Mouse (Mus musculus) embryonic fibroblast, embryonic 13.5 days (primary cell): ENCODE results near the gene Fancc. TPM values are rescaled to one million over a fixed set of nuclear protein-coding genes. Genes with fewer than 3 reads are reported as not detected.
"Not testable (repeated sequence)": the region's sequence is repeated elsewhere in the genome, so short reads cannot be mapped to it uniquely, and the experiment has no call there.

Source experiments
- H3K27ac ChIP-seq: 2 replicates; pipeline ENCODE4 v1.5.1; 2012; ENCODE audit warnings: low read length, control low read depth, inconsistent platforms; ENCODE audit not compliant: insufficient read depth
- H3K4me1 ChIP-seq: 2 replicates; pipeline ENCODE4 v1.6.1; 2011; ENCODE audit warnings: low read length; ENCODE audit not compliant: control insufficient read depth, insufficient read depth
- H3K4me3 ChIP-seq: 2 replicates; pipeline ENCODE4 v1.5.1; 2011; ENCODE audit warnings: mild to moderate bottlenecking, control low read depth, low read length; ENCODE audit not compliant: insufficient read depth
- CTCF ChIP-seq: IDR thresholded peaks from 2 replicates; pipeline ENCODE4 v1.5.1; 2011; ENCODE audit warnings: mild to moderate bottlenecking, control low read depth, low read length, moderate library complexity, borderline replicate concordance; ENCODE audit not compliant: insufficient read depth
- POLR2A ChIP-seq: IDR thresholded peaks from 2 replicates; pipeline ENCODE4 v1.6.1; 2011; ENCODE audit warnings: low read depth, mild to moderate bottlenecking, control low read depth, low read length, moderate library complexity
- polyA plus RNA-seq: library from polyadenylated mRNA; stranded (reverse); fragments of >200 nt; gene quantifications from 2 replicates; pipeline ENCODE4 v1.2.4, GENCODE M21; 2011; ENCODE audit warnings: low read depth; ENCODE audit not compliant: missing spikeins, insufficient read length

Gene Fancc
- polyA plus RNA-seq, 1 experiment, result 9.3 TPM

- Histone ChIP-seq H3K4me3 (no peak overlapping the region), H3K4me1 (peaks cover 11% of the 10 kb centered on the region), H3K27ac (peak overlapping the region; percentile 91)
- TF ChIP-seq POLR2A (no peak), CTCF (no peak)
These were observed 171.9 kb downstream of the Fancc start for GRCm38 (mm10) chr13:63324978-63325848.

DNA sequence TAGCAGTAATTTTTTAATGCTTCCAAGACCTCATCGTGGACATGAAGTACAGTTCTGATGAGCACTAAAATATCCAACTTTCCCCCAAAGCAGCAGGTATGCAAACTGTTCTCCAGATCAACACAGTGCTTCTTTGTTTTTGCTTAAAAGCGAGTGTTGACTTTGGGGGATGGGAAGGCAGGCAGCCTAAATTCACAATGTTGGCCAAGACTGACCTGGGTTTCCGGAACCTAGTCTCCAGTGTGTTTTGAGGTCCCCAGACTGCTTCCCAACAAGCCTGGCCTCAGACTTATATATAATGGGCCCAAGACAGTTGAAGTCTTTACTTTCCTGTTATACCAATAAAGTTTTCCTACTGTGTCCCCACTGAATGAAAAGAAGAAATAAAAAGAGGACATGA lies 172.8 kb downstream of the Fancc start:
- TF ChIP-seq POLR2A, result no peak
- no peak for TF ChIP-seq CTCF
- H3K27ac ChIP-seq, result peak overlapping the region; percentile 91
- peaks cover 11% of the 10 kb centered on the region for H3K4me1 ChIP-seq
- no peak overlapping the region for H3K4me3 ChIP-seq

DNA sequence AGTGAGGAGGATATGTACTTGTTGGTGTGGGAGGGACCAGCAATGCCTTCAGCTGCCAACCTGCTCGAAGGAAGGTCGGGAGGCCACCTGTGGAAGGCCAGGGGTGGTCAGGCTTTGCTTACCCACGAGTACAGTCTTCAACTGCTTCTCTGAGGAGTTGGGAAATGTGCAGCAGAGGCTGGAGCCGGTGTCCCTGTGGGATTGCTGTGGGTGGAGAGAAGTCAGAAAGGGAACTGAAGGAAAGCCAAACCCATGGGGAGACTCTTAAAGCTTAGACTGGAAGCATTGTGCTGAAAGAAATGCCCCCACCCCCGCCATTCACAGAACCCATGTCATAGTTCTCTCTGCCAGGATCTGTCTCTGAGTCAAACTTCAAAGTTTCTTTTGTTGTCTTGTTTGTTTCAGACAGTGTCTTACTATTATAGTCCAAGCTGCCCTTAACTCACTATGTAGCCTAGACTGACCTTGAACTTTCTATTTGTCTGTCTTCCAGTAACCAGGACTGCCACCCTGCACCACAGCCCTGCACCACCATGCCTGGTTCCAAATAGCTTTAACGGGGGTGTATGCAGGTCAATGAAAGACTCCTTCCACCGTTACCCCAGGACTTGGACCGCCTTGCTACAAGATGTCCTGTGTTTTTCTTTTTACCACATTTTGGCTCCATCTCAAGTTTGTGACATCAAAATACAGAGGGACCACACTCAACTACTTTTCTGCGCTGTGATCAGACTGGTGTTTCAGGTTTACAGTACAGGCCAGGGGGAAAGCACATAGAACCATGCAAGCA lies 173.6 kb downstream of the Fancc start:
- Histone ChIP-seq H3K27ac (peak overlapping the region; percentile 28), H3K4me3 (no peak overlapping the region), H3K4me1 (peaks cover 11% of the 10 kb centered on the region)
- TF ChIP-seq CTCF (no peak), POLR2A (no peak)

DNA sequence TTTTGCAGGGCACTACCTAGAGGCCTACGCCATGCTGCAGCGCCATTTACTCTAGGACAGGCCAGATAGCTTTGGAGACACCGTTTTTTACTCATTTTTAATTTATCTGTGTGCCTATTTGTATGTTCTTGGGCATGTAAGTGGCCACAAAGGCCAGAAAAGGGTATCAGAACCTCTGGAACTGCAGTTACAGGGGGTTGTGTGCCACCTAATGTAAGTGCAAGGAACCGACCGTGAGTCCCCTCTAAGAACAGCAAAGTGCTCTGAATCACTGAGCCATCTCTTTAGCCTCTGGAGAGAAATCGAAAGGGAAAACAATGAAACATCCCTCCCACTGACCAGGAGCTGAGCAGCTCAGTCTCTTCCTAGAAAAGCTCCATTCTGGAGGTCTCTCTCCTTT lies 174.3 kb downstream of the Fancc start:
- Histone ChIP-seq H3K4me3 (no peak overlapping the region), H3K27ac (peak overlapping the region; percentile 28; the same call in 1 of the 2 replicates), H3K4me1 (peaks cover 11% of the 10 kb centered on the region)
- TF ChIP-seq CTCF (no peak), POLR2A (no peak)

- Histone ChIP-seq H3K27ac (no peak overlapping the region), H3K4me3 (no peak overlapping the region), H3K4me1 (peaks cover 11% of the 10 kb centered on the region)
- no peak for TF ChIP-seq POLR2A
- no peak for TF ChIP-seq CTCF
These were observed 175.4 kb downstream of the Fancc start for GRCm38 (mm10) chr13:63321689-63322088.

DNA sequence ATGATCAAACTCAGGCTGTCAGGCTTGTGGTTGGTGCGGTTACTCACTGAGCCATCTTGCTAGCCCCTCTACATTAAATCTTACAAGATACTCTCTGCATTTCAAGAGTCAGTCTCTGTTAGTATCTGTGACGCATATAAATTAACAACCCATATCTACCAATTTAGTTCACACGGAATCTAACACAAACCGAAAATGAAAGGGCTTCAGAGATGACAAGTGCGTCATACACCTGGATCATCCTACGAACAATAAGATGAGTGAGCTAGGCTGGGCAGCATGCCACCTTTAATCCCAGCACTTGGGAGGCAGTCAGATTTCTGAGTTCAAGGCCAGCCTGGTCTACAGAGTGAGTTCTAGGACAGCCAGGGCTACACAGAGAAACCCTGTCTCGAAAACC lies 177.3 kb downstream of the Fancc start:
- TF ChIP-seq POLR2A (no peak), CTCF (no peak)
- no peak overlapping the region for H3K4me3 ChIP-seq
- peaks cover 6% of the 10 kb centered on the region; the same call in 1 of the 2 replicates for H3K4me1 ChIP-seq
- H3K27ac ChIP-seq, result no peak overlapping the region

DNA sequence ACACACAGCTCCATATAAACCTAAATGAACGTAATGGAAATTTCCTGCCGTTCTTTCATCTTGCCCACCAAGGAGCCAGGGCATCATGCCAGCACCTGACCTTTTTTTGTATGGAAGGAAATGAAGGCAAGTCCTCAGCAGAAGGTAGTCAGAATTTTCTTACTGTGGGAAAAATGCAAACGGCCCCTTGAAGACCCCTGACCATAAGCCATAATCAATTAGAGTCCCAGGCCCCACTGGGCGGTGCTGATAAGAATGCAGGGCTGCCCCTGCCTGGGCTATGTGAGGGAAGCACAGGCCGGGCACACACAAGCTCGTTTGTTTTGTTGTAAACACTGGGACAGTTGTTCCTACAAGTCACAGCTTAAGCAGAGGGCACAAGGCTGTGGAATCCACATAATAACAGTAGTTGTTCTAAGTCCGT lies 179.4 kb downstream of the Fancc start:
- Histone ChIP-seq H3K4me3 (no peak overlapping the region), H3K27ac (no peak overlapping the region)
- no peak for TF ChIP-seq CTCF
- no peak for TF ChIP-seq POLR2A

GRCm38 (mm10) chr13:63316407-63316806 lies 180.7 kb downstream of the Fancc start:
- Histone ChIP-seq H3K4me3 (no peak overlapping the region), H3K4me1 (no peaks in the 10 kb centered on the region), H3K27ac (no peak overlapping the region)
- TF ChIP-seq CTCF, result no peak
- TF ChIP-seq POLR2A, result no peak

More for the DNA sequence above, 179.4 kb downstream of the Fancc start:
- no peaks in the 10 kb centered on the region for H3K4me1 ChIP-seq

- no peak for TF ChIP-seq CTCF
- H3K4me3 ChIP-seq, result no peak overlapping the region
These were observed 181.3 kb downstream of the Fancc start for GRCm38 (mm10) chr13:63315777-63316176.

GRCm38 (mm10) chr13:63315111-63315510 lies 182.0 kb downstream of the Fancc start:
- not testable (repeated sequence) for H3K4me3 ChIP-seq, H3K27ac ChIP-seq, H3K4me1 ChIP-seq

More at GRCm38 (mm10) chr13:63315777-63316176, 181.3 kb downstream of the Fancc start:
- Histone ChIP-seq H3K27ac (no peak overlapping the region), H3K4me1 (no peaks in the 10 kb centered on the region)

- Histone ChIP-seq H3K27ac (no peak overlapping the region), H3K4me3 (no peak overlapping the region)
These were observed 182.5 kb downstream of the Fancc start for GRCm38 (mm10) chr13:63314608-63314920.

More at GRCm38 (mm10) chr13:63314608-63314920, 182.5 kb downstream of the Fancc start:
- TF ChIP-seq CTCF, result no peak
- TF ChIP-seq POLR2A, result no peak
- H3K4me1 ChIP-seq, result no peaks in the 10 kb centered on the region
